Mouse (Mus musculus): ENCODE measurements at regions not wholly inside any gene's neighbourhood (a gene's known extent, or its start where the extent isn't known, plus 50 kb on each side); places are given as distances from the start of the nearest gene placed in this dataset.
A peak's percentile ranks its signal among the peaks of the same experiment; 100 is the strongest.

GRCm38 (mm10) chr3:156406136-156406535 is 155.5 kb upstream of the Negr1 start:
- Histone ChIP-seq H3K4me1 (replicated peaks) (no peaks in the 10 kb centered on the region), H3K27ac (replicated peaks) (no peak overlapping the region), H3K4me3 (no peak overlapping the region), H3K27me3 (no peaks in the 10 kb centered on the region), H3K9ac (no peak overlapping the region), H3K36me3 (no peaks in the 10 kb centered on the region), H3K4me2 (no peak overlapping the region), H3K9me3 (no peaks in the 10 kb centered on the region)
- ATAC-seq (ENCODE audit: low FRiP score, low read depth) = no peak
- WGBS = 94% methylated on average over 3 of the region's 3 CpGs

- Histone ChIP-seq H3K9me3 (no peaks in the 10 kb centered on the region), H3K27ac (replicated peaks) (no peak overlapping the region), H3K36me3 (no peaks in the 10 kb centered on the region), H3K4me2 (no peak overlapping the region), H3K4me1 (replicated peaks) (no peaks in the 10 kb centered on the region), H3K9ac (no peak overlapping the region), H3K27me3 (no peaks in the 10 kb centered on the region), H3K4me3 (no peak overlapping the region)
- no peak for ATAC-seq (ENCODE audit: low FRiP score, low read depth)
- 93% methylated on average over 2 of the region's 2 CpGs for WGBS
These were observed 154.5 kb upstream of the Negr1 start for GRCm38 (mm10) chr3:156407112-156407511.

- no peaks in the 10 kb centered on the region for H3K9me3 ChIP-seq
- 68% methylated on average over 1 of the region's 1 CpGs for WGBS
- H3K27me3 ChIP-seq = no peaks in the 10 kb centered on the region
- H3K4me2 ChIP-seq = no peak overlapping the region
- H3K27ac ChIP-seq (replicated peaks) = no peak overlapping the region
- no peak overlapping the region for H3K9ac ChIP-seq
- H3K36me3 ChIP-seq = no peaks in the 10 kb centered on the region
- no peaks in the 10 kb centered on the region for H3K4me1 ChIP-seq (replicated peaks)
- ATAC-seq (ENCODE audit: low FRiP score, low read depth) = no peak
- H3K4me3 ChIP-seq = no peak overlapping the region
These were observed 151.5 kb upstream of the Negr1 start for GRCm38 (mm10) chr3:156410126-156410525.

DNA sequence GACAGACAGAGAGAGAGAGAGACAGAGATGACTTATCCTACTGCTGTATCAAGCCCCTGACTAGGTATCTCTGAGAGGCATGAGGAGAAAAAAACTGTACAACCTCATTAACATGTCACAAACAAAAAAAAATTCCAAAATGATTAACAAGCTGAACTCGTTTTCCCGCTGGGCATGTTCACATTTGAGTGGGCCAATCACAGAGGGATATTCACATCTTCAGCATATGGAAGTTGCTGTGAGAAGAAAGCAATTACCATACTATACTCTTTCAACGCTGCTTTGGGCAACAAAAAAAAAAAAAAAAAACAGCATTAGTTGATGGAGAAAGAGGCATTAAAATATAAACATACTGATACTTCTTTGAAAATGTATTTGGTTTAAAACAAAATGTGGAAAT is 148.8 kb upstream of the Negr1 start:
- ATAC-seq (ENCODE audit: low FRiP score, low read depth) = no peak
- Histone ChIP-seq H3K4me1 (replicated peaks) (no peaks in the 10 kb centered on the region), H3K4me3 (no peak overlapping the region), H3K36me3 (no peaks in the 10 kb centered on the region), H3K4me2 (no peak overlapping the region), H3K9ac (no peak overlapping the region), H3K27ac (replicated peaks) (no peak overlapping the region), H3K27me3 (no peaks in the 10 kb centered on the region), H3K9me3 (no peaks in the 10 kb centered on the region)
- WGBS = 72% methylated on average over 3 of the region's 3 CpGs

DNA sequence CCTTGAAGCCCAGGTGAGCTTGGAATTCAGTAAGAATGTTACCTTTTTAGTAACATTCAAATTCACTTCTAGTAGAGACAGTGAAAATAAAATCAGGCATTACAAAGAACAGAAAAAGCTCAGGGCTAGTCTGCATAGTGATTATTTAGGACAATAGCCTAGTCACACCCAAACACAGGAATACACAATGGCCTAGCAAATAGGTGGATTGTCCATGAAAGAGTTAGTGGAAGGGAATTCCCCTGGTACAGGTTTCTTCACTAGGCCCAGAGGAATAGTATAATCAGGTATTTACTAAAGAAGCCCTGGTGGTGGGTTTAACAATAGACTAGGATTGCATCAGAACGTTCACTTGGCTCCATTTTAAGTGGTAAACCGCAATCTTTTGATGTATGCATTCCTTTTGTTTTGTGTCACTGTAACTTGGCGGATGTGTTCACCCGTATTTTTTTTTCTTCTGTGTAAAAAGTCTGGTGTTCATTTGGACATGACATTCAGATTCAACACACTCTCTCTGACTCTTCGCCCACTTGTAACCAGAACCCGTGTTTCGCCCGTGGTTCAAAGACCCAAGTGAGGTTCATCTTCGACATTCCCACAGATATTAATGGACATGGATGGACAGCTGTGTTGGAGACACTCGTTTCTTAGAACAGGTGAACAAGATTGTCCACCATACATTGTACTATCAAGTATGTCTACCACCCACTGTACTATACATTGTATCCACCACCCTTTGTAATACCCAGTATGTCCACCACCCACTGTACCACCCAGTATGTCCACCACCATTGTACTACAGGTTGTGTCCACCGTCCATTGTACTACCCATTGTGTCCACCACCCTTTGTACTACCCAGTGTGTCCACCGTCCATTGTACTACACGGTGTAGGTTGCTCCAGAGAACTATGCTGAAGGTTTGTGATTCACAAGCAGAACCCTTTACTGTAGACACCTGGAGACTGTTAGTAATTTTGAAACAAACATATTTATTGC is 146.9 kb upstream of the Negr1 start:
- H3K9ac ChIP-seq = no peak overlapping the region

GRCm38 (mm10) chr3:156418124-156418523 is 143.5 kb upstream of the Negr1 start:
- no peaks in the 10 kb centered on the region for H3K9me3 ChIP-seq
- ATAC-seq (ENCODE audit: low FRiP score, low read depth) = no peak
- no peak overlapping the region for H3K4me2 ChIP-seq
- no peaks in the 10 kb centered on the region for H3K4me1 ChIP-seq (replicated peaks)
- no peaks in the 10 kb centered on the region for H3K27me3 ChIP-seq
- H3K36me3 ChIP-seq = no peaks in the 10 kb centered on the region
- no peak overlapping the region for H3K9ac ChIP-seq
- no peak overlapping the region for H3K27ac ChIP-seq (replicated peaks)
- no peak overlapping the region for H3K4me3 ChIP-seq

More for the DNA sequence above, 146.9 kb upstream of the Negr1 start:
- Histone ChIP-seq H3K36me3 (no peaks in the 10 kb centered on the region), H3K4me1 (replicated peaks) (no peaks in the 10 kb centered on the region), H3K9me3 (no peaks in the 10 kb centered on the region), H3K27ac (replicated peaks) (no peak overlapping the region), H3K4me2 (no peak overlapping the region), H3K27me3 (no peaks in the 10 kb centered on the region), H3K4me3 (no peak overlapping the region)
- no peak for ATAC-seq (ENCODE audit: low FRiP score, low read depth)
- 90% methylated on average over 13 of the region's 13 CpGs for WGBS

DNA sequence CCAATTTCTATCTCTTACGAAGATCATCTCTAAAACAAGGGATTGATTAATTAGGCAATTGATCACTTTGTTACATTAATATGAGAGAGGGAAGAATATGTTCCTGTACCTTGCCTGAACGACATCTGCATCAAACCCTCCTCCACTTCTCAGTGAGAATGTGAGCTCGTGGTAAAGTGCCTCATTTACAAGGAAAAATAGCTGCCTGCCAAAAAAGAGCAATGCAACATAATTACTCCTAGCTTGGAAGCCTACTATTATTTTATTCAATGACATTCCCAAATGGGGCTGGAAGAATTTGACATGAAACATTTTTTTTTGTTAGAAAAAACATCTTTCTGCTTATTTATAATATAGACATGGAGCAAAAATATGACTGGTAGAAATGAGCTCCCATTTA is 138.5 kb upstream of the Negr1 start:
- Histone ChIP-seq H3K27me3 (no peaks in the 10 kb centered on the region), H3K4me3 (no peak overlapping the region), H3K27ac (replicated peaks) (no peak overlapping the region), H3K9ac (no peak overlapping the region), H3K36me3 (no peaks in the 10 kb centered on the region), H3K4me2 (no peak overlapping the region), H3K9me3 (no peaks in the 10 kb centered on the region), H3K4me1 (replicated peaks) (no peaks in the 10 kb centered on the region)
- no peak for ATAC-seq (ENCODE audit: low FRiP score, low read depth)
- 57% methylated on average over 3 of the region's 3 CpGs for WGBS

- no peaks in the 10 kb centered on the region for H3K9me3 ChIP-seq
- no peaks in the 10 kb centered on the region for H3K4me1 ChIP-seq (replicated peaks)
- no peaks in the 10 kb centered on the region for H3K27me3 ChIP-seq
- H3K4me3 ChIP-seq = no peak overlapping the region
- H3K27ac ChIP-seq (replicated peaks) = no peak overlapping the region
- no peak overlapping the region for H3K9ac ChIP-seq
- no peaks in the 10 kb centered on the region for H3K36me3 ChIP-seq
- 41% methylated on average over 4 of the region's 4 CpGs for WGBS
- no peak overlapping the region for H3K4me2 ChIP-seq
- 0 out of 2 replicates have a peak, but pooled peaks have one; percentile 34 for ATAC-seq (ENCODE audit: low FRiP score, low read depth)
These were observed 106.6 kb upstream of the Negr1 start for GRCm38 (mm10) chr3:156455042-156455441.

- no peak for ATAC-seq (ENCODE audit: low FRiP score, low read depth)
These were observed 98.3 kb upstream of the Negr1 start for GRCm38 (mm10) chr3:156463299-156463698.

DNA sequence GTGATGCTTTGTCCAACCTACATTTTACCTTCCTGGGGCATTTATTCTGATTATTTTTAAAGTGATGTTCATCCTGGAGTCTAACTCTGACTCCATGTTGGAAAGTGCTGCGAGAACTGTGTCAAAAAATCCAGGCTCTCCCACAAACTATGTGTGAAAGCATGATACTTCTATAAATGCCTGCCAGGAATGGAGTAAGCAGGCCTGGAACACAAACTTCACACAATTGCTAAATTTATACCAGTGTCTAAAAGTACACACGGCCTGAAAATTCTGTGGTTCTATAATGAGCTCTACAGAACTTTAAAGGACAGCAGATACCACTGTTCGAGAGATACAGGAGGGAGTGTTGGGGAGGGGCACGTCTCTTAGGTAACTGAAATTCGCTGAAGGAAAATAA is 96.0 kb upstream of the Negr1 start:
- Histone ChIP-seq H3K4me1 (replicated peaks) (no peaks in the 10 kb centered on the region), H3K27ac (replicated peaks) (no peak overlapping the region), H3K27me3 (no peaks in the 10 kb centered on the region), H3K9me3 (no peaks in the 10 kb centered on the region), H3K4me3 (no peak overlapping the region), H3K4me2 (no peak overlapping the region), H3K36me3 (no peaks in the 10 kb centered on the region), H3K9ac (no peak overlapping the region)
- ATAC-seq (ENCODE audit: low FRiP score, low read depth) = no peak
- WGBS = 92% methylated on average over 5 of the region's 5 CpGs

More at GRCm38 (mm10) chr3:156463299-156463698, 98.3 kb upstream of the Negr1 start:
- no peaks in the 10 kb centered on the region for H3K4me1 ChIP-seq (replicated peaks)
- H3K4me2 ChIP-seq = no peak overlapping the region
- H3K4me3 ChIP-seq = no peak overlapping the region
- no peak overlapping the region for H3K9ac ChIP-seq
- WGBS = 82% methylated on average over 2 of the region's 2 CpGs
- H3K9me3 ChIP-seq = no peaks in the 10 kb centered on the region
- H3K36me3 ChIP-seq = no peaks in the 10 kb centered on the region
- H3K27me3 ChIP-seq = no peaks in the 10 kb centered on the region
- H3K27ac ChIP-seq (replicated peaks) = no peak overlapping the region

GRCm38 (mm10) chr3:156472665-156473064 is 88.9 kb upstream of the Negr1 start:
- Histone ChIP-seq H3K4me3 (no peak overlapping the region), H3K4me2 (no peak overlapping the region), H3K9me3 (no peaks in the 10 kb centered on the region), H3K4me1 (replicated peaks) (no peaks in the 10 kb centered on the region), H3K36me3 (no peaks in the 10 kb centered on the region), H3K9ac (no peak overlapping the region), H3K27ac (replicated peaks) (no peak overlapping the region), H3K27me3 (no peaks in the 10 kb centered on the region)
- WGBS = 80% methylated on average over 4 of the region's 4 CpGs
- 0 out of 2 replicates have a peak, but pooled peaks have one; percentile 48 for ATAC-seq (ENCODE audit: low FRiP score, low read depth)

Measured in hindbrain, embryonic 15.5 days (tissue).